28 mouse cellular contexts compared by ENCODE assay signal in the genomic region with DNA sequence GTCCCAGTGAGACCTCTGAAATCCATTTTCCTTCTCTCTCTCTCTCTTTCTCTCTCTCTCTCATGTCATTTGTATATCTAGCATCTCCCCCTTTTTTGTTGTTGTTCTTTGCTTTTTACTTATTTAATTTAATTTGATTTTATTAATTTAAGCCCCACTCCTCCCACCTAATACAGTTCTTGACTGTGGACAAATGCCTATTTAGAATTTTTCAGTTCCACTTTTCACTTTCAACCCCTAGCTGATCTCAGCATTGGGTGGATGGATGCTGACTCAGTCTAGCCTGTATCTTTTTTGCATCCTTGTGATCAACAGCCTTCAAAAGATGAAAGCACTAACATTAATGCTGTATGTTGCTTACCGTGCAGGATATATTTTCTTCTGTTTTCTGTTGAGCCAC.
"Had no signal": no experiment of that assay in that cellular context is flagged by ENCODE, and none has a peak within 500 bp of the region (broad histone marks: within the 10 kb centered on the region; RNA-seq: fewer than 3 reads in every experiment).

No protein-coding gene starts in this region.

- H3K9me3 ChIP-seq: limb, embryonic 10.5 days; limb, embryonic 12.5 days; limb, embryonic 13.5 days; limb, embryonic 15.5 days; liver, embryonic 12.5 days; liver, embryonic 13.5 days; liver, embryonic 15.5 days; megakaryocyte, embryonic 14.5 days; midbrain, embryonic 10.5 days; midbrain, embryonic 12.5 days; midbrain, embryonic 13.5 days; midbrain, embryonic 15.5 days had no signal

- DNase-seq: left cerebral cortex, postnatal 4 days; liver; liver, embryonic 13.5 days; liver, postnatal 0 days; lung, adult 18-20 months; lung, adult 2 months; lung, embryonic 14.5 days; lung, postnatal 10 days; lung, postnatal 36 days; lung, postnatal 4 days; midbrain, embryonic 14.5 days had no signal

- H3K36me3 ChIP-seq: limb, embryonic 10.5 days; limb, embryonic 12.5 days; limb, embryonic 13.5 days; limb, embryonic 15.5 days; liver, embryonic 12.5 days; liver, embryonic 13.5 days; liver, embryonic 15.5 days; lung, embryonic 15.5 days; midbrain, embryonic 10.5 days; midbrain, embryonic 12.5 days; midbrain, embryonic 13.5 days; midbrain, embryonic 15.5 days had no signal

- H3K4me3 ChIP-seq: limb, embryonic 10.5 days; limb, embryonic 12.5 days; limb, embryonic 13.5 days; limb, embryonic 15.5 days; liver, embryonic 12.5 days; liver, embryonic 13.5 days; liver, embryonic 15.5 days; lung, embryonic 15.5 days; megakaryocyte, embryonic 14.5 days; midbrain, embryonic 10.5 days; midbrain, embryonic 12.5 days; midbrain, embryonic 13.5 days; midbrain, embryonic 15.5 days; myocyte had no signal

- H3K27ac ChIP-seq: limb, embryonic 10.5 days; limb, embryonic 12.5 days; limb, embryonic 13.5 days; limb, embryonic 15.5 days; liver, embryonic 12.5 days; liver, embryonic 13.5 days; liver, embryonic 14.5 days; liver, embryonic 15.5 days; lung, embryonic 15.5 days; macrophage; midbrain, embryonic 10.5 days; midbrain, embryonic 12.5 days; midbrain, embryonic 13.5 days; midbrain, embryonic 15.5 days had no signal

- H3K4me1 ChIP-seq: limb, embryonic 10.5 days; limb, embryonic 12.5 days; limb, embryonic 13.5 days; limb, embryonic 15.5 days; liver, embryonic 12.5 days; liver, embryonic 13.5 days; liver, embryonic 15.5 days; lung, embryonic 15.5 days; megakaryocyte, embryonic 14.5 days; midbrain, embryonic 12.5 days; midbrain, embryonic 15.5 days had no signal

- H3K9ac ChIP-seq: limb, embryonic 12.5 days; limb, embryonic 13.5 days; limb, embryonic 15.5 days; liver, embryonic 12.5 days; liver, embryonic 13.5 days; liver, embryonic 14.5 days; liver, embryonic 15.5 days; liver, postnatal 0 days; lung, embryonic 14.5 days; lung, embryonic 15.5 days; midbrain, embryonic 12.5 days; midbrain, embryonic 13.5 days; midbrain, embryonic 15.5 days had no signal

- H3K4me2 ChIP-seq: limb, embryonic 12.5 days; limb, embryonic 13.5 days; limb, embryonic 15.5 days; liver, embryonic 11.5 days; liver, embryonic 12.5 days; liver, embryonic 13.5 days; liver, embryonic 15.5 days; lung, embryonic 14.5 days; lung, embryonic 15.5 days; midbrain, embryonic 11.5 days; midbrain, embryonic 12.5 days; midbrain, embryonic 13.5 days; midbrain, embryonic 15.5 days had no signal

- H3K27me3 ChIP-seq: limb, embryonic 12.5 days; limb, embryonic 13.5 days; limb, embryonic 15.5 days; liver, embryonic 12.5 days; liver, embryonic 13.5 days; liver, embryonic 15.5 days; lung, embryonic 15.5 days; megakaryocyte, embryonic 14.5 days; midbrain, embryonic 12.5 days; midbrain, embryonic 13.5 days; midbrain, embryonic 15.5 days had no signal
